Mouse (Mus musculus) midbrain, embryonic 14.5 days (tissue): Measurements from ENCODE around the gene Nrp1. TPM values are rescaled to one million over a fixed set of nuclear protein-coding genes. Genes with fewer than 3 reads are reported as not detected.

Experiments
- ATAC-seq: fragments of 200-750 bp; cut with Nextera tagmentation; 2 replicates; pipeline ENCODE4 v1.8.0; 2017; ENCODE audit warnings: moderate number of reproducible peaks, moderate library complexity; ENCODE audit not compliant: low FRiP score, low TSS enrichment
- DNase-seq: peaks from one replicate; pipeline ENCODE4 v3.0.0-alpha.2; 2015
- H3K27ac ChIP-seq: fragments of 300-500 bp; sonication (generic); replicated peaks from 2 replicates; pipeline ENCODE4 v1.5.1; 2014; ENCODE audit warnings: mild to moderate bottlenecking, low read depth, low read length, moderate library complexity
- H3K27me3 ChIP-seq: fragments of 300-500 bp; sonication (generic); 2 replicates; pipeline ENCODE4 v1.6.1; 2014; ENCODE audit warnings: low read length, control low read depth, mixed read lengths; ENCODE audit not compliant: control insufficient read depth, insufficient read depth
- H3K36me3 ChIP-seq: fragments of 300-500 bp; sonication (generic); 2 replicates; pipeline ENCODE4 v1.6.1; 2014; ENCODE audit warnings: low read length, control low read depth; ENCODE audit not compliant: control insufficient read depth, insufficient read depth
- H3K4me1 ChIP-seq: fragments of 300-500 bp; sonication (generic); 2 replicates; pipeline ENCODE4 v1.6.1; 2014; ENCODE audit warnings: mild to moderate bottlenecking, antibody characterized with exemption, low read length, control low read depth; ENCODE audit not compliant: control insufficient read depth, insufficient read depth
- H3K4me2 ChIP-seq: fragments of 300-500 bp; sonication (generic); 2 replicates; pipeline ENCODE4 v1.6.1; 2014; ENCODE audit warnings: mild to moderate bottlenecking, low read length, moderate library complexity
- H3K4me3 ChIP-seq: fragments of 300-500 bp; sonication (generic); replicated peaks from 2 replicates; pipeline ENCODE4 v1.5.1; 2014; ENCODE audit warnings: low read depth, low read length
- H3K9ac ChIP-seq: fragments of 300-500 bp; sonication (generic); replicated peaks from 2 replicates; pipeline ENCODE4 v1.6.1; 2014; ENCODE audit warnings: mild to moderate bottlenecking, low read length, moderate library complexity
- H3K9me3 ChIP-seq: fragments of 300-500 bp; sonication (generic); 2 replicates; pipeline ENCODE4 v1.6.1; 2016; ENCODE audit warnings: low read length, control low read depth, mixed read lengths; ENCODE audit not compliant: control insufficient read depth
- WGBS: fragments of 180-500 bp; shearing (Covaris S2); extraction: QIAGEN DNeasy Blood & Tissue Kit; methylation state at CpG from one replicate; pipeline ENCODE4 v1.1.7; 2014; 5-methylcytosine and 5-hydroxymethylcytosine counted together
- polyA plus RNA-seq: library from polyadenylated mRNA; unstranded; fragments of >200 nt; fragmentation: Nextera tagmentation; extraction: Ambion mirVana; gene quantifications from 2 replicates; pipeline ENCODE4 v1.2.1, GENCODE M21; 2014

Gene Nrp1
- polyA plus RNA-seq, 1 experiment from 2014 or later, result 61.7 TPM

DNA sequence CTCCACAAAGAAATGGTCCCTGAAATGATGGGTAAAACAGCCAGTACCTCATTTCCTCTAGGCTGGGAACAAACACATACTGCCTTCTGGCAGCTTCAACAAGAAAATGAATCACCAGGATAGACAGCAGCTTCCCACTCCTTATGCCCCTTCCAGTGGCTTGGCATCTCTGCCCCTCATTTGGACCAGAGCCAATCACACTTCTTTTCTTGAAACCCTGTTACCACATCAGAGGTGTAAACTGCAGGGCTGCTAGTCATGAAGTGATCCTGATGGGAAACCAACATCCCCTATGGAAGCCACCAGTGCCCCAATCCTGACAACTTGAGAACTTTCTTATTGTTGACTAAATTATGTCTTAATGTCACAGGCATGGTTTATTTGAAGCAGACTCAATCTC lies 150.3 kb downstream of the Nrp1 start:
- Histone ChIP-seq H3K9ac (no peak overlapping the region), H3K9me3 (no peaks in the 10 kb centered on the region), H3K27ac (no peak overlapping the region), H3K4me3 (no peak overlapping the region), H3K36me3 (no peaks in the 10 kb centered on the region), H3K27me3 (no peaks in the 10 kb centered on the region), H3K4me2 (no peak overlapping the region), H3K4me1 (no peaks in the 10 kb centered on the region)
- ATAC-seq (no peak), DNase-seq (no peak)

DNA sequence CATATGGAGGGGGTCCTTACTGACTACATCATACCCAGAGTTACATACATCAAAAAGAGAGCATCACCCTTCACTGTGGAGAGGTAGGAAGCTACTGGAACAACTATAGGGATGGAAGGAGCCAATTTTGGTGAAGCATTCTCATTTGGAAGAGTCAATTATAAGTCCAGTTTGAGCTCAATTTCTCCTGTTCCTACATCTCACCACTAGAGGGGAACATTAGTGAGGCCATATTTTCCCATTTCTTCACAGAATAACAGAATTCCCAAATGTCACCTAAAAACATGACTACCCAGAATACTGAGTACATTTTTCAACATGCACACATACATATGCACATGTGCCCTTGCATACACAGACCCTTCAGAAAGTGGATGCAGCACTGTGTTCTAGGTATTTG lies 152.6 kb downstream of the Nrp1 start:
- no peaks in the 10 kb centered on the region for H3K27me3 ChIP-seq
- no peak overlapping the region for H3K9ac ChIP-seq
- no peaks in the 10 kb centered on the region for H3K9me3 ChIP-seq
- no peak overlapping the region for H3K4me2 ChIP-seq
- ATAC-seq, result no peak
- no peak overlapping the region for H3K27ac ChIP-seq
- no peaks in the 10 kb centered on the region for H3K36me3 ChIP-seq
- DNase-seq, result no peak
- H3K4me3 ChIP-seq, result no peak overlapping the region
- H3K4me1 ChIP-seq, result no peaks in the 10 kb centered on the region

DNA sequence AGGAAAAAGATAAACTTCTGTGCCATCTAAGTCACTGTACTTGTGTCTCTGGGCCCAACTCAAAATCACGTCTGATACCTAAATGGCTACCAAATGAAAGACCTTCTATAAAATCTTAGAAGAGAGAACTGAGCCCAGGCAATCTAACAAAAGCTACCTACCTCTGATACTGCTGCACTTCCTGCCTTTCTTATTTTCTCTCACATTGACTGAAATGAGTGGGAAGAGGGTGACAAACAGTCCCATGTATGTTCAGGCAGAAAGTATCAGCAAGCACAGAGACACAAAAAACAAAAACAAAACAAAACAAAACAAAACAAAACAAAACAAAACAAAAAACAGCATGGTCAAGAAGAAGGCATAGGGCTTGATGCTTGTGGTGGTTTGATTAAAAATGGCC lies 153.3 kb downstream of the Nrp1 start:
- no peaks in the 10 kb centered on the region for H3K9me3 ChIP-seq
- H3K27ac ChIP-seq, result no peak overlapping the region
- no peaks in the 10 kb centered on the region for H3K36me3 ChIP-seq
- no peaks in the 10 kb centered on the region for H3K27me3 ChIP-seq
- DNase-seq, result no peak
- WGBS, result 80% methylated on average over 1 of the region's 1 CpGs
- H3K4me3 ChIP-seq, result no peak overlapping the region
- H3K4me1 ChIP-seq, result no peaks in the 10 kb centered on the region
- ATAC-seq, result no peak
- no peak overlapping the region for H3K9ac ChIP-seq
- no peak overlapping the region for H3K4me2 ChIP-seq

DNA sequence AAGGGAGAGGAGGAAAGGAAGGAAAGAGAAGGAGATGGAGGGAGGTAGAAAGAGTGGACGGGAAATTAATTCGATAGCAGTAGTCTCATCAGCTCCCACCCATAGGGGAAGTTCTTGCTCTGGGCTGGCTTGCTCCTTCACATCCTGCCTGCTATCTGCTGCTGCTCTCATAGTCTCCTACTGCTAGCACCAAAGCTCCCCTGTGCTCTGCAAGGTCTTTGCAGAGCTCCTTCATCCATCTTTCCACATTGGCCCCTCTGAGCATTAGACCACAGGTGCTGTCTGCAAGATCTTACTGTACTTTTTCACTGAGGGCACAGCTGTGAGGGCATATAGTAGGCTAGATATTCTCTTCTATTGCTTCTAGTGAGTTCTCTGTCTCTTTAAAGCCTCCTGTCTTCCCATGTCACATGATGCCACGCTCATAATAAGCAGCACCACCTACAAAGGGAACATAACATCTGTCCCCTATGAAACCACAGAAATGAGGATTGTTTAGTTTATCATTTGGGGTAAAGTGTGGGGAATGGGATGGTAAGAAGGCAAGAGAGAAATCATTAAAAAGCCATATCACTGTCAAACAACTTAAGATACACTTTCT lies 158.5 kb downstream of the Nrp1 start:
- no peak overlapping the region for H3K4me3 ChIP-seq
- no peak overlapping the region for H3K9ac ChIP-seq
- 91% methylated on average over 3 of the region's 3 CpGs for WGBS
- no peak for DNase-seq
- H3K36me3 ChIP-seq, result no peaks in the 10 kb centered on the region
- H3K27me3 ChIP-seq, result no peaks in the 10 kb centered on the region
- H3K9me3 ChIP-seq, result no peaks in the 10 kb centered on the region
- no peaks in the 10 kb centered on the region; the same call in 1 of the 2 replicates for H3K4me1 ChIP-seq
- no peak overlapping the region for H3K4me2 ChIP-seq
- no peak overlapping the region for H3K27ac ChIP-seq
- ATAC-seq, result no peak

DNA sequence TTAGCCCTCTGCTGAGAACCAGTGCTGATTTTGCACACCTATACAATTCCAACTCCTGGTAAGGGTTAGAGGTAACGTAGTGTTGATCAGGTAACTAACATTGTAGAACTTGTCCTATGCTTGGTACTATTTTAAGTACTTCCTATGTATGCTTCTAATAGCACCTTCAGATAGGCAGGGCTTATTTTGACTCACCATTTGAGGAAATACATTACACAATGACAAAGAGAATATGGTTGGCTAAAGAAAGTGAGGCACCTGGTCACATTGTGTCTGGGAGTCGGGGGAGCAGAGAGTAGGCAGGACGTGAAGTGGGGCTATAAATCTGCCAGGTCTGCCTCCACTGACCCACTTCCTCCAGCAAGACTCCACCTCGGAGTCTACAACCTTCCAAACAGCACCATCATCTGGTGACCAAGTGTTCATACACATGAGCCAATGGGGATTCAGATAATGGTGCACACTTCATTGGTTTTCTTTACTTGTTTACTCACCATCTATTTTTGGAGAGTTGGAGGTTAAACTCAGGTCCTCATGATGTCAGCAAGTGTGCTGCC lies 159.2 kb downstream of the Nrp1 start:
- DNase-seq (no peak), ATAC-seq (no peak)
- Histone ChIP-seq H3K27ac (no peak overlapping the region), H3K4me2 (no peak overlapping the region), H3K4me1 (no peaks in the 10 kb centered on the region; the same call in 1 of the 2 replicates), H3K9ac (no peak overlapping the region), H3K9me3 (no peaks in the 10 kb centered on the region), H3K36me3 (no peaks in the 10 kb centered on the region), H3K27me3 (no peaks in the 10 kb centered on the region), H3K4me3 (no peak overlapping the region)
- 71% methylated on average over 4 of the region's 4 CpGs for WGBS

DNA sequence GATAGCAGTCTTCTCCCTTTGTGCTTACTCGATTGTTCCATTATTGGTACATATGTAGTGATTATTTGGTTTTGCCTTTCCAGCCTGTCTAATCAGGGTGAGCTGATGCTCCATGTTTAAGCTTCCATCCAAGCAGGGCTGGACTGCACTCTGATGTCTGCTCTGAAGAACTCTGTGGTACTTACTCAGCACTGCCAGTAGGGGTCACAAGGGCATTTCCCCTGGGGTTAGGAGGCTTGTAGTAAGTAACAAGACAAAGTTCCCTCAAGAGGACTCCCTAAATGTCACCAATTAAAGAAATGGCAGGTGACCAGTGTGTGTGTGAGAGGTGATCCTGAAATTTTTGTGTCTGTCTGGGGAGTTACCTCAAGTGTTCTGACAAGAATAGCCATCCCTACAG lies 161.0 kb downstream of the Nrp1 start:
- whole genome bisulfite sequencing, result 76% methylated on average over 1 of the region's 1 CpGs
- ATAC-seq (no peak), DNase-seq (peak; percentile 44)
- Histone ChIP-seq H3K9me3 (no peaks in the 10 kb centered on the region), H3K27ac (no peak overlapping the region), H3K36me3 (no peaks in the 10 kb centered on the region), H3K9ac (no peak overlapping the region), H3K27me3 (no peaks in the 10 kb centered on the region), H3K4me1 (no peaks in the 10 kb centered on the region; the same call in 1 of the 2 replicates), H3K4me3 (no peak overlapping the region), H3K4me2 (no peak overlapping the region)

DNA sequence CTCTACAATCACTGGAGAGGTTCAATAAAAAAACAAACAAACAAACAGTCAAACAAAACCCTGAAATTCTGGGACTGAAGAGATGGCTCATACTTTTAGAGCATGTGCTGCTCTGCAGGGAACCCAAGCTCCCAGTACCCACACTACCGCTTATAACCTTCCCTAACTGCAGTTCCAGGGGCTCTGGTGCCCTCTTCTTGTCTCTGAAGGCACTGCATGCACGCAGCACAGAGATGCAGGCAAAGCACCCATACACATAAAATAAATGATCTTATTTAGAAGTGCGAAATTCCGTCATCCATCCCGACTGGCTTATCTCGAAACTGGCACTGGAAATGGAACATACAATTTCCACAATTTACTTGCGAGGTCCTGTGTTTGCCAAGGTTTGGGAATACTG lies 165.4 kb downstream of the Nrp1 start:
- peaks cover 3% of the 10 kb centered on the region; the same call in 1 of the 2 replicates for H3K4me1 ChIP-seq
- H3K27me3 ChIP-seq, result no peaks in the 10 kb centered on the region
- H3K9ac ChIP-seq, result no peak overlapping the region
- no peaks in the 10 kb centered on the region for H3K36me3 ChIP-seq
- no peak overlapping the region for H3K4me3 ChIP-seq
- no peak for ATAC-seq
- WGBS, result 71% methylated on average over 7 of the region's 7 CpGs
- no peak for DNase-seq
- H3K4me2 ChIP-seq, result no peak overlapping the region
- no peak overlapping the region for H3K27ac ChIP-seq
- no peaks in the 10 kb centered on the region for H3K9me3 ChIP-seq

DNA sequence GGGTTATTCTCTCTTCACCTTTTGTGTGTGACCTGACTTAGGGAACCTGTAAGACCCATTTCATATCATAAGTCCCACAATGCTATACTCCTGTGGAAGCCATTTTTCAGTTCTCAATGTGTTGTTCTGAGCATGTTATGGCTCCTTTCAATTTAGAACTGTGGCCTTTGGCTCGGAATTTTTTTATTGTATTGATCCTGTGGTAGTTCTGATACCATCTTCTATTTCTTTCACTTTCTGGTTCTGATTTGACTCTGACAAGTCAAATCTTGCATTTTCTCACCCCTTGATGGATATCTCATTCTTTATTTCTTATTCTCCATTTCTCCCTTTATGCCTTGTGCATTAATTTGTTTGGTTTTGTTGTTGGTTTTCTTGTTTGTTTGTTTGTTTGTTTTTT lies 167.5 kb downstream of the Nrp1 start:
- peaks cover 11% of the 10 kb centered on the region; the same call in 1 of the 2 replicates for H3K4me1 ChIP-seq
- no peak overlapping the region for H3K9ac ChIP-seq
- no peaks in the 10 kb centered on the region for H3K36me3 ChIP-seq
- WGBS, result 74% methylated on average over 1 of the region's 1 CpGs
- no peak for ATAC-seq
- no peak overlapping the region for H3K4me3 ChIP-seq
- H3K9me3 ChIP-seq, result no peaks in the 10 kb centered on the region
- H3K27me3 ChIP-seq, result no peaks in the 10 kb centered on the region
- no peak overlapping the region for H3K27ac ChIP-seq
- DNase-seq, result no peak
- no peak overlapping the region for H3K4me2 ChIP-seq

DNA sequence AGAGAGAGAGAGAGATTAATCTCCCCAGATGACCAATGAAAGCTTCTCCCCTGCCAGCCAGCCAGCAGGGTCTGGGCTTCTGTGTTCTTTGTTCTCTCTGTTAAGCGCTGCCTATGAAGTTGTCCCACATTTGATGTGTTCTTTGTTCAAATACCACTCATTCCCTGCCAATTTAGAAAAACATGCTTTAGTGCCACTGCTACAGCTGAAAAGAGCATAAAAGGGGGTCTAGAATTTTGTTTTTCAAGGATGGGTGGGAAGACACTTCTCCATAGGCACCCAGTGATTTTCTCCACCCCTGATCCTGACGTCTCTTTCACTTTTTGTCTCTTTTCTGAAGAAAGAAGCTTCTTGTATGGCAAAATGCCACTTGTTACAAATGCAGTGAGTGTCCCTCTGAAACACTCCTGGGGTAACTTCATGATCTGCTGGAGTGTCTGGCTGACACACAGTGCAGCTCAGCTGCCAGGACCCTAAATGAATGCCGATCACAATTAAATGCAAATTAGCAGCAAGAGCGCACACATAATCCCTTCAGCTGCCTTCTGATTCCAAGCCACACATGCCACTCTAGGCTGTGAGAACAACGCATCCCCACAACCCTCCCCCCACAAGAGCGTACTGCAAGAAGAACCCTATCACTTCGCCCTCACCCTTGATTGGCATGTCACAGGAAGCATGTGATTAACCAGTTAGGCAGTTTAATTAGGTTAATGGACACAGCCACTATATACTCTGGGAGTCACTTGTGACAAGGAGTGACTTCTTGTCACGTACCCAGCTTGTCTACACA lies 170.4 kb downstream of the Nrp1 start:
- peak; percentile 92 for ATAC-seq
- Histone ChIP-seq H3K9ac (no peak overlapping the region), H3K27me3 (no peaks in the 10 kb centered on the region), H3K9me3 (no peaks in the 10 kb centered on the region), H3K36me3 (no peaks in the 10 kb centered on the region), H3K4me3 (no peak overlapping the region), H3K4me2 (peak overlapping the region; percentile 16), H3K4me1 (0 out of 2 replicates have a peak, but pooled peaks cover 11% of the 10 kb centered on the region), H3K27ac (peak overlapping the region; percentile 71)
- DNase-seq, result peak; percentile 81
- WGBS, result 3% methylated on average over 8 of the region's 8 CpGs
